Mouse (Mus musculus): ENCODE data around the gene Atp5d. TPM values are rescaled to one million over a fixed set of nuclear protein-coding genes. Genes with fewer than 3 reads are reported as not detected.

Gene Atp5d
- polyA plus RNA-seq, 1 experiment: 242 TPM

DNA sequence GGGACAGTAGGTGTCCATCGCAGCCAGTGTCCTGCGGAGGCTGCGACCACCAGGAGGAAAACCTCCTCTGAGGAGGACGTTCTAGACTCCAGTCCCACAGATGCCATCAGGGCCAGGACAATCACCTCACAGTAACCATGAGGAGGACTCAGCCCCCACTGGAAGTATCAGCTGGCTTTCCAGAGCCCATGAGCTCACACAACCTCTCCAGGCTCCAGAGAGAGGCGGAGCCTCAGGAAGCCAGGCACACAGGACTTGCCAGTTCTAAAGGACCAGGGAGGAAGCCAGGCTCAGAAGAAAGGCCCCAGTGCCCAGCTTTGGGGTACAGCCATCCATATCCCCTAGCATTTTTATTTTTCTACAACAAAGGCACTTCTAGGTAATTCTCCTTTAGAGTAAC is 42.9 kb upstream of the Atp5d start:
- Histone ChIP-seq H3K36me3 (ENCODE audit: control insufficient read depth, insufficient read depth, low read length, poor library complexity, severe bottlenecking) (no peaks in the 10 kb centered on the region), H3K9ac (ENCODE audit: low read depth, poor library complexity, severe bottlenecking) (no peak overlapping the region), H3K4me3 (ENCODE audit: low read depth, low read length) (no peak overlapping the region), H3K4me1 (ENCODE audit: control insufficient read depth, insufficient read depth, low read length) (peaks cover 6% of the 10 kb centered on the region), H3K27me3 (ENCODE audit: control insufficient read depth, insufficient read depth, low read length, poor library complexity, severe bottlenecking) (no peaks in the 10 kb centered on the region), H3K9me3 (replicated peaks; ENCODE audit: control insufficient read depth, insufficient read depth, low read length, poor library complexity, severe bottlenecking) (no peaks in the 10 kb centered on the region), H3K27ac (ENCODE audit: insufficient read depth, low read length) (no peak overlapping the region)
- TF ChIP-seq CTCF (IDR thresholded peaks at IDR 0.05; ENCODE audit: low read depth, low read length): no peak
- TF ChIP-seq EP300 (IDR thresholded peaks at IDR 0.05; ENCODE audit: insufficient read depth, low read depth, low read length): no peak
- TF ChIP-seq POLR2A (IDR thresholded peaks at IDR 0.05; ENCODE audit: insufficient read depth, low read length): no peak

DNA sequence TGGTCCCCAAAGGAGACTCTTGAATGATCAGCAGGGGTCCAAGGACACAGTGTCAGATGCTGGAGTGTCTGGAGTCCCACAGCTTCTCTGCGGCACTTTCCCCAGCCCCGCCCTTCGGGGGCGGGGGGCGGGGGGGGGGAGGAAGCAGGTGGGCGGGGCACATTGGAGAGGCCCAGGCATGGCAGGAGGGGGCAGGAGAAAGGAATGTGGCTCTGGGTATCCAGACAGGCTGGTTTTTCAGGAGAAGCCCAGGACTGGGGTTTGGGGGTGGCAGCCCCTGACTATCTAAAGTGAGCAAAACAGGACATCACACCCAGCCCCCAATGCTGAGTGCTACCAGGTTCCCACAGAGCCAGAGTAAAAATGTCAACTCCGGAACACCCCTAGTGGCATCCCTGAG is 41.2 kb upstream of the Atp5d start:
- Histone ChIP-seq H3K27ac (ENCODE audit: insufficient read depth, low read length) (no peak overlapping the region), H3K36me3 (ENCODE audit: control insufficient read depth, insufficient read depth, low read length, poor library complexity, severe bottlenecking) (no peaks in the 10 kb centered on the region), H3K4me3 (ENCODE audit: low read depth, low read length) (no peak overlapping the region), H3K27me3 (ENCODE audit: control insufficient read depth, insufficient read depth, low read length, poor library complexity, severe bottlenecking) (no peaks in the 10 kb centered on the region), H3K9me3 (replicated peaks; ENCODE audit: control insufficient read depth, insufficient read depth, low read length, poor library complexity, severe bottlenecking) (no peaks in the 10 kb centered on the region), H3K9ac (ENCODE audit: low read depth, poor library complexity, severe bottlenecking) (no peak overlapping the region), H3K4me1 (ENCODE audit: control insufficient read depth, insufficient read depth, low read length) (peaks cover 6% of the 10 kb centered on the region)
- no peak for TF ChIP-seq EP300 (IDR thresholded peaks at IDR 0.05; ENCODE audit: insufficient read depth, low read depth, low read length)
- TF ChIP-seq POLR2A (IDR thresholded peaks at IDR 0.05; ENCODE audit: insufficient read depth, low read length): no peak

DNA sequence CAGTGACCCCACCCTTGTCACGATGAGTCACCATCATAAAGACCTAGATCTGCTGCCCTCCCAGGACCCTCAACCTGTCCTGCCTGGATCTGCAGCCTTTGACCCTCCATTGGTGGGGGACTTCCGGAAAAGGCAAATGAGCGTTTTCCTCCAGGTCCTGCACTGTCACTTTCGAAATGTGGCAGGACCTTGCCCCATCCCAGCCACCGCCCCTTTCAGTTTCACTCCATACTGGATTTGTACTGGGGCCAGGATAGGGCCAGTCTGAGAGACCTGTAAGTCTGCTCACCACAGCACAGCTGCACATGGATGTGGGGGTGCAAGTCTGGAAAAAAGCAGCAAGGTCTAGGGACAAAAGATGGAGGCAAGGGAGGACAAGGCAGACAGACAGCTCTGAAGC is 39.8 kb upstream of the Atp5d start:
- no peaks in the 10 kb centered on the region for H3K27me3 ChIP-seq (ENCODE audit: control insufficient read depth, insufficient read depth, low read length, poor library complexity, severe bottlenecking)
- peaks cover 8% of the 10 kb centered on the region for H3K4me1 ChIP-seq (ENCODE audit: control insufficient read depth, insufficient read depth, low read length)
- TF ChIP-seq CTCF (IDR thresholded peaks at IDR 0.05; ENCODE audit: low read depth, low read length) (no peak), EP300 (IDR thresholded peaks at IDR 0.05; ENCODE audit: insufficient read depth, low read depth, low read length) (no peak), POLR2A (IDR thresholded peaks at IDR 0.05; ENCODE audit: insufficient read depth, low read length) (no peak)
- no peaks in the 10 kb centered on the region for H3K9me3 ChIP-seq (replicated peaks; ENCODE audit: control insufficient read depth, insufficient read depth, low read length, poor library complexity, severe bottlenecking)
- H3K27ac ChIP-seq (ENCODE audit: insufficient read depth, low read length): no peak overlapping the region
- no peak overlapping the region for H3K4me3 ChIP-seq (ENCODE audit: low read depth, low read length)
- no peak overlapping the region for H3K9ac ChIP-seq (ENCODE audit: low read depth, poor library complexity, severe bottlenecking)
- no peaks in the 10 kb centered on the region for H3K36me3 ChIP-seq (ENCODE audit: control insufficient read depth, insufficient read depth, low read length, poor library complexity, severe bottlenecking)

DNA sequence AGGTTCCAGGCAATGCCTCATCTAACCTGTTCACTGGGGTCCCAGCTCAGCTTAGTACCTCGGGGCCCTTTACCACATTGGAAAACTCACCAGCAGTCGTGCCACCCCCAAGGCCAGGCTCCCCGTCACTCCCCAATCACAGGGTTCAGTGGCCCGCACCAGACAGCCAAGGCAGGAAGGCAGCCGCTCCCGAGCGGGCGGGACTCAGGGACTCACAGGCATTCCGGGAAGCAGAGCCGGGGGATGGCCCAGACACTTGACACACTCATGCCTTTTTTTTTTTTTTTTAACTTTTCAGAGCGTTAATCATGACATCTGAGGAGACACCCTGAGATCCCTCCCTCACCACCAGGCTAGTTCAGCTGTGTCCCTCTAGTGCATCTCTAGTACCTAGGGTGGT is 37.5 kb upstream of the Atp5d start:
- Histone ChIP-seq H3K27me3 (ENCODE audit: control insufficient read depth, insufficient read depth, low read length, poor library complexity, severe bottlenecking) (no peaks in the 10 kb centered on the region), H3K9ac (ENCODE audit: low read depth, poor library complexity, severe bottlenecking) (no peak overlapping the region; the same call in 1 of the 2 replicates), H3K4me1 (ENCODE audit: control insufficient read depth, insufficient read depth, low read length) (peaks cover 10% of the 10 kb centered on the region), H3K36me3 (ENCODE audit: control insufficient read depth, insufficient read depth, low read length, poor library complexity, severe bottlenecking) (no peaks in the 10 kb centered on the region), H3K9me3 (replicated peaks; ENCODE audit: control insufficient read depth, insufficient read depth, low read length, poor library complexity, severe bottlenecking) (no peaks in the 10 kb centered on the region), H3K27ac (ENCODE audit: insufficient read depth, low read length) (no peak overlapping the region), H3K4me3 (ENCODE audit: low read depth, low read length) (0 out of 2 replicates have a peak overlapping the region, but pooled peaks have one; percentile 2)
- TF ChIP-seq EP300 (IDR thresholded peaks at IDR 0.05; ENCODE audit: insufficient read depth, low read depth, low read length) (no peak), POLR2A (IDR thresholded peaks at IDR 0.05; ENCODE audit: insufficient read depth, low read length) (no peak), CTCF (IDR thresholded peaks at IDR 0.05; ENCODE audit: low read depth, low read length) (no peak)

DNA sequence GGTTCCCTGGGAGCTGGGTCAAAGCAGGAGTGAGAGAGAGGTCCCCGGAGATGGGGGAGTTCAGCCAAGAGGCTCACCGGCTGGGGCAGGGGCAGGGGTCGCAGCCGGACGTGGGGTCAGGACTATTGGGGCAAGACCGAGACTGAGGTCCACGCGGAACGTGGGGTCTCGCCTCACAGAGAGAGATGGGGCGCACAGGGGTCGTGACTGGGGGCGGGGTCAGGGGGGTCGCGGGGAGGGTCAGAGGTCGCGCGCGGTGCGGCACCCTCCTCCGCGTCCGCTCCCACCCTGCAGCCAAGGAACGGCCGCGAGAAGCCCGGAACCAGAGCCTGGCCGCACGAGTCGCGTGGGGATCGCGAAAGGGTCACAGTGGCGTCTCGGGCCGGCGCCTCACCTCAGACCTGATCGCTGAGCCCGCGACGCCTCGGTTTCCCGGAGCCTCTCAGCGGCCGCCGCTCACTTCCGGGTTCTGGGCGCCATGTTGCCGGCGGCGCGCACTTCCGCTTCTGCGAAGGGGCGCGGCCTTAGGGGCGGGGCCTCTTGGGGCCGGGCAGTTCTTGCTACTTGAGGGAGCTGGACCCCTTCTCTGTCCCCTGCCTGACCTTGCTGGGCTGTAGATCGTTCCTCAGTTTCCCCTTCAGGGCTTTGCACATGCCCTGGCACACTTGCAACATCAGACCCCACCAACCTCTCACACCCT is 36.1 kb upstream of the Atp5d start:
- no peaks in the 10 kb centered on the region for H3K9me3 ChIP-seq (replicated peaks; ENCODE audit: control insufficient read depth, insufficient read depth, low read length, poor library complexity, severe bottlenecking)

DNA sequence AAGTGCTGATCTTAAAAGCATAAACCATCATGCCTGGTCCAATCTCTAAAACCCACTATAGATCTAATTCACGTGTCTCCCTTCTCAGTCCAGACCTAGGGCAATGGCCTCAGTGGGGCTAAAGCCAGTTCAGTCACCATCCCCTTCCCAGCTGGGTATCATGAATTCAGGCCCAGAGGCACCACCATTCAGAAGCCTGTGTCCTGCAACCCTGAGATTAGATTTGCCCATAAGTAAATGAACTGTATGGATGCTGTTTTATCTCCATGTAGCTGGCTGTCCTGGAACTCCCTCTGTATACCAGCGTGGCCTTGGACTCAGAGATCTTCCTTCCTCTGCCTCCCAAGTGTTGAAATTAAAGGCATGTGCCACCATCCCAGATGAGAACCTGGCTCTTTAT is 35.4 kb upstream of the Atp5d start:
- H3K27me3 ChIP-seq (ENCODE audit: control insufficient read depth, insufficient read depth, low read length, poor library complexity, severe bottlenecking): no peaks in the 10 kb centered on the region
- H3K9ac ChIP-seq (ENCODE audit: low read depth, poor library complexity, severe bottlenecking): peak overlapping the region; percentile 82; the same call in 1 of the 2 replicates
- H3K27ac ChIP-seq (ENCODE audit: insufficient read depth, low read length): no peak overlapping the region
- peaks cover 12% of the 10 kb centered on the region for H3K4me1 ChIP-seq (ENCODE audit: control insufficient read depth, insufficient read depth, low read length)
- no peaks in the 10 kb centered on the region for H3K9me3 ChIP-seq (replicated peaks; ENCODE audit: control insufficient read depth, insufficient read depth, low read length, poor library complexity, severe bottlenecking)
- TF ChIP-seq POLR2A (IDR thresholded peaks at IDR 0.05; ENCODE audit: insufficient read depth, low read length) (no peak), CTCF (IDR thresholded peaks at IDR 0.05; ENCODE audit: low read depth, low read length) (no peak), EP300 (IDR thresholded peaks at IDR 0.05; ENCODE audit: insufficient read depth, low read depth, low read length) (no peak)
- H3K36me3 ChIP-seq (ENCODE audit: control insufficient read depth, insufficient read depth, low read length, poor library complexity, severe bottlenecking): no peaks in the 10 kb centered on the region
- H3K4me3 ChIP-seq (ENCODE audit: low read depth, low read length): no peak overlapping the region

More for the DNA sequence above, 36.1 kb upstream of the Atp5d start:
- 0 out of 2 replicates have a peak, but pooled peaks have one; percentile 20 for TF ChIP-seq EP300 (IDR thresholded peaks at IDR 0.05; ENCODE audit: insufficient read depth, low read depth, low read length)
- TF ChIP-seq POLR2A (IDR thresholded peaks at IDR 0.05; ENCODE audit: insufficient read depth, low read length): no peak
- H3K4me3 ChIP-seq (ENCODE audit: low read depth, low read length): peak overlapping the region; percentile 91
- peaks cover 13% of the 10 kb centered on the region for H3K4me1 ChIP-seq (ENCODE audit: control insufficient read depth, insufficient read depth, low read length)
- H3K27ac ChIP-seq (ENCODE audit: insufficient read depth, low read length): no peak overlapping the region
- H3K36me3 ChIP-seq (ENCODE audit: control insufficient read depth, insufficient read depth, low read length, poor library complexity, severe bottlenecking): no peaks in the 10 kb centered on the region
- H3K9ac ChIP-seq (ENCODE audit: low read depth, poor library complexity, severe bottlenecking): peak overlapping the region; percentile 82
- H3K27me3 ChIP-seq (ENCODE audit: control insufficient read depth, insufficient read depth, low read length, poor library complexity, severe bottlenecking): no peaks in the 10 kb centered on the region
